Mouse (Mus musculus) small intestine, adult 2 months (tissue): ENCODE measurements around the gene Tradd. TPM values are rescaled to one million over a fixed set of nuclear protein-coding genes. Genes with fewer than 3 reads are reported as not detected.

ENCODE experiments used
- H3K27ac ChIP-seq: fragments of 200-500 bp; 2 replicates; pipeline ENCODE4 v1.5.1; 2012; ENCODE audit warnings: low read depth, low read length, control low read depth, inconsistent platforms; ENCODE audit not compliant: insufficient read depth
- H3K27me3 ChIP-seq: fragments of 200-500 bp; 2 replicates; pipeline ENCODE4 v1.6.1; 2012; ENCODE audit warnings: mild to moderate bottlenecking, moderate library complexity, low read length, inconsistent platforms; ENCODE audit not compliant: control insufficient read depth, insufficient read depth
- H3K36me3 ChIP-seq: fragments of 200-500 bp; 2 replicates; pipeline ENCODE4 v1.6.1; 2012; ENCODE audit warnings: mild to moderate bottlenecking, low read length, control low read depth, inconsistent platforms; ENCODE audit not compliant: control insufficient read depth, insufficient read depth
- H3K4me1 ChIP-seq: fragments of 200-500 bp; 2 replicates; pipeline ENCODE4 v1.6.1; 2012; ENCODE audit warnings: low read length, inconsistent platforms, mixed read lengths; ENCODE audit not compliant: control insufficient read depth, insufficient read depth, insufficient read length
- H3K4me3 ChIP-seq: fragments of 200-500 bp; 2 replicates; pipeline ENCODE4 v1.5.1; 2012; ENCODE audit warnings: low read depth, mild to moderate bottlenecking, control low read depth, inconsistent platforms, low read length, moderate library complexity
- CTCF ChIP-seq: fragments of 200-500 bp; IDR thresholded peaks from 2 replicates; pipeline ENCODE4 v1.5.1; 2012; ENCODE audit warnings: low read depth, mild to moderate bottlenecking, control low read depth, inconsistent platforms, low read length, moderate library complexity, mixed read lengths; ENCODE audit not compliant: insufficient replicate concordance, insufficient read length; ENCODE audit errors: extremely low read depth
- POLR2A ChIP-seq: fragments of 200-500 bp; IDR thresholded peaks from 2 replicates; pipeline ENCODE4 v1.6.1; 2012; ENCODE audit warnings: low read depth, mild to moderate bottlenecking, control low read depth, inconsistent platforms, low read length, moderate library complexity
- WGBS: fragments of 180-500 bp; shearing (Covaris S2); methylation state at CpG from one replicate; pipeline ENCODE4 v1.1.7; 2018; 5-methylcytosine and 5-hydroxymethylcytosine counted together
- polyA plus RNA-seq: library from polyadenylated mRNA; depleted of rRNA; stranded (reverse); fragments of >200 nt; gene quantifications from 2 replicates; pipeline ENCODE4 v1.2.3, GENCODE M21; 2012

The Tradd gene
- polyA plus RNA-seq, 1 experiment: 112 TPM

GRCm38 (mm10) chr8:105288231-105288630 lies 23.8 kb upstream of the Tradd start:
- Histone ChIP-seq H3K27ac (no peak overlapping the region), H3K4me3 (no peak overlapping the region), H3K27me3 (no peaks in the 10 kb centered on the region; the same call in 1 of the 2 replicates), H3K4me1 (peaks cover 13% of the 10 kb centered on the region), H3K36me3 (no peaks in the 10 kb centered on the region)
- WGBS: 82% methylated on average over 5 of the region's 5 CpGs
- TF ChIP-seq CTCF: no peak
- no peak for TF ChIP-seq POLR2A

GRCm38 (mm10) chr8:105286907-105287306 lies 22.5 kb upstream of the Tradd start:
- H3K27ac ChIP-seq: no peak overlapping the region
- H3K4me1 ChIP-seq: peaks cover 15% of the 10 kb centered on the region
- no peaks in the 10 kb centered on the region for H3K36me3 ChIP-seq
- WGBS: 92% methylated on average over 4 of the region's 4 CpGs
- TF ChIP-seq POLR2A (no peak), CTCF (no peak)
- H3K27me3 ChIP-seq: no peaks in the 10 kb centered on the region; the same call in 1 of the 2 replicates
- H3K4me3 ChIP-seq: no peak overlapping the region

- Histone ChIP-seq H3K36me3 (no peaks in the 10 kb centered on the region), H3K4me3 (no peak overlapping the region), H3K4me1 (peaks cover 12% of the 10 kb centered on the region), H3K27me3 (no peaks in the 10 kb centered on the region; the same call in 1 of the 2 replicates), H3K27ac (no peak overlapping the region)
- 77% methylated on average over 12 of the region's 12 CpGs for WGBS
- TF ChIP-seq CTCF: no peak
Measured at GRCm38 (mm10) chr8:105285514-105285913, 21.1 kb upstream of the Tradd start.

- Histone ChIP-seq H3K36me3 (no peaks in the 10 kb centered on the region), H3K4me1 (peaks cover 13% of the 10 kb centered on the region; the same call in 1 of the 2 replicates), H3K27ac (no peak overlapping the region), H3K27me3 (no peaks in the 10 kb centered on the region), H3K4me3 (peak overlapping the region; percentile 17; the same call in 1 of the 2 replicates)
- TF ChIP-seq CTCF (peak; percentile 73), POLR2A (no peak)
- 37% methylated on average over 23 of the region's 23 CpGs for WGBS
Measured at GRCm38 (mm10) chr8:105283074-105283473, 18.7 kb upstream of the Tradd start.

- H3K4me1 ChIP-seq: peaks cover 13% of the 10 kb centered on the region; the same call in 1 of the 2 replicates
- peaks cover 4% of the 10 kb centered on the region; the same call in 1 of the 2 replicates for H3K27me3 ChIP-seq
- no peak for TF ChIP-seq CTCF
- no peak for TF ChIP-seq POLR2A
- H3K27ac ChIP-seq: no peak overlapping the region
- H3K36me3 ChIP-seq: no peaks in the 10 kb centered on the region
- H3K4me3 ChIP-seq: no peak overlapping the region
- WGBS: 88% methylated on average over 4 of the region's 4 CpGs
Measured at GRCm38 (mm10) chr8:105282239-105282638, 17.8 kb upstream of the Tradd start.

- Histone ChIP-seq H3K4me1 (peaks cover 13% of the 10 kb centered on the region; the same call in 1 of the 2 replicates), H3K27me3 (peaks cover 8% of the 10 kb centered on the region), H3K27ac (no peak overlapping the region), H3K36me3 (no peaks in the 10 kb centered on the region), H3K4me3 (no peak overlapping the region)
- no peak for TF ChIP-seq CTCF
- TF ChIP-seq POLR2A: no peak
- WGBS: 92% methylated on average over 12 of the region's 12 CpGs
Measured at GRCm38 (mm10) chr8:105281821-105282220, 17.4 kb upstream of the Tradd start.

- no peak overlapping the region for H3K27ac ChIP-seq
- no peak overlapping the region for H3K4me3 ChIP-seq
- peaks cover 11% of the 10 kb centered on the region for H3K27me3 ChIP-seq
- TF ChIP-seq CTCF (no peak), POLR2A (no peak)
- 82% methylated on average over 3 of the region's 3 CpGs for WGBS
- H3K4me1 ChIP-seq: peaks cover 19% of the 10 kb centered on the region
- H3K36me3 ChIP-seq: no peaks in the 10 kb centered on the region
Measured at GRCm38 (mm10) chr8:105280567-105280966, 16.2 kb upstream of the Tradd start.

GRCm38 (mm10) chr8:105278911-105279334 lies 14.5 kb upstream of the Tradd start:
- Histone ChIP-seq H3K27ac (no peak overlapping the region), H3K4me3 (peak overlapping the region; percentile 54), H3K36me3 (no peaks in the 10 kb centered on the region), H3K27me3 (peaks cover 11% of the 10 kb centered on the region), H3K4me1 (peaks cover 19% of the 10 kb centered on the region)
- no peak for TF ChIP-seq POLR2A
- TF ChIP-seq CTCF: no peak; the same call in 1 of the 2 replicates
- 1% methylated on average over 28 of the region's 28 CpGs for WGBS
